Mouse (Mus musculus): Measurements from ENCODE around the gene Thpo. TPM values are rescaled to one million over a fixed set of nuclear protein-coding genes. Genes with fewer than 3 reads are reported as not detected.

Gene Thpo
- polyA plus RNA-seq, 1 experiment from 2014 or later = 0.54 TPM

DNA sequence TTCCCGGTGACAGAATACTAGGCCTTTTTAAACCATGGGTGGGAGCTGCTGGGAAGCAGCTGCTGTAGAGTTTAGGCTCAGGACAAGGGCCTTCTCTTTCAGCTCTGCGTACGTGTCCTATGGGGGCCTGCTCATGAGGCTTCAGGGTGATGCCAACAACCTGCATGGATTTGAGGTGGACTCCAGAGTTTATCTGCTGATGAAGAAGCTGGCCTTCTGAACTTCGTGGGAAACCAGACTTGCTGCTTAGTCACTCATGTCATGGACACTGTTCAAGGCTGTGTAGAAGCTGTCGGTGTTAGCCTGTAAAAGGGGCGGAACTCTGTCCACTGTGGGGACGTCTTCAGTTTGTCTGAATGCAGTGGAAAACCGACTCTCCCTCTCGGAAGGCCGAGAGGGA is 12.5 kb downstream of the Thpo start:
- peaks cover 3% of the 10 kb centered on the region; the same call in 1 of the 2 replicates for H3K4me1 ChIP-seq (ENCODE audit: control insufficient read depth, insufficient read depth, low read length)

DNA sequence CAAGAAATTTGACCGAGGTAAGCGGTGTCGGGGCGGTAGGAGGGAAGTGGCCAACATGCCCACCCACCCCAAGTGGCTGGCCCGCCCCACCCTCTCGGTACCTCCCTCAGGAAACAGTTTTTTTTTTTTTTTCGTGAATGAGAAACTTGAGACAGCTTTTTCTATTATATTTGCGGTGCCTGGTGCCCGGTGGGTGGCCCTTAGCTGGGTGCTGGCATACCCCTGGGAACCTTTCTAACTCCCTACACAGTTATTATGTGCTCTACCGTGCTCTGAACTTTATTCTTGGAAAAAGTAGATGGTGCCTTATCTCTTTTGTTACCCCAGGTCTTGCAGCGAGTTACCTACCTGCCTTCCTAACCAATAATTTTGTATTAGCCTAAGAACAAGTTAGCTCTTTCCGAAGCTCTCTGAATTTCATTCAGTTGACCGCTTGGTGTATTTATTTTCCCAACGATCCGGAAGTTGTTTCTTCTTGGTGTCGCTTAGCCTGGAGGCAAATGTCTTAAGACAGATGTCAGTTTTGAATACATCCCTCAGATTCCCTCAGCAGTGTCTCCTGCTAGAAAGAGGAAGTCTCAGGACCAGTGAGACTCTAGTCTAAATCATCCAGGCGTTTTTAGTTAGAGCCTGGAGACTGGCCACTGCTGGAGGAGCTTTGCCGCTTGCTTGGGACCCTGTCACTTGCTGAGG is 16.2 kb downstream of the Thpo start:
- peaks cover 27% of the 10 kb centered on the region for H3K36me3 ChIP-seq (ENCODE audit: control insufficient read depth, insufficient read depth, low read length)
- H3K27ac ChIP-seq (replicated peaks; ENCODE audit: low read depth, low read length) = peak overlapping the region; percentile 98
- 2% methylated on average over 18 of the region's 18 CpGs for WGBS
- no peaks in the 10 kb centered on the region for H3K9me3 ChIP-seq (ENCODE audit: control insufficient read depth, low read length)
- peak overlapping the region; percentile 71 for H3K4me3 ChIP-seq (ENCODE audit: low read depth, low read length)
- ATAC-seq (ENCODE audit: low read depth) = peak; percentile 17
- peaks cover 19% of the 10 kb centered on the region for H3K4me1 ChIP-seq (ENCODE audit: control insufficient read depth, insufficient read depth, low read length)
- peak overlapping the region; percentile 92 for H3K4me2 ChIP-seq (ENCODE audit: low read depth, low read length)
- H3K27me3 ChIP-seq (replicated peaks; ENCODE audit: control insufficient read depth, insufficient read depth, low read length) = no peaks in the 10 kb centered on the region
- H3K9ac ChIP-seq (ENCODE audit: low read depth, low read length) = peak overlapping the region; percentile 81
- no peak for DNase-seq (ENCODE audit: low spot score)

More for the DNA sequence above, 12.5 kb downstream of the Thpo start:
- Histone ChIP-seq H3K27me3 (replicated peaks; ENCODE audit: control insufficient read depth, insufficient read depth, low read length) (no peaks in the 10 kb centered on the region), H3K4me3 (ENCODE audit: low read depth, low read length) (no peak overlapping the region), H3K27ac (replicated peaks; ENCODE audit: low read depth, low read length) (no peak overlapping the region), H3K36me3 (ENCODE audit: control insufficient read depth, insufficient read depth, low read length) (peaks cover 23% of the 10 kb centered on the region), H3K9ac (ENCODE audit: low read depth, low read length) (no peak overlapping the region), H3K9me3 (ENCODE audit: control insufficient read depth, low read length) (no peaks in the 10 kb centered on the region), H3K4me2 (ENCODE audit: low read depth, low read length) (no peak overlapping the region)
- ATAC-seq (ENCODE audit: low read depth) (no peak), DNase-seq (ENCODE audit: low spot score) (no peak)
- WGBS = 84% methylated on average over 10 of the region's 10 CpGs

DNA sequence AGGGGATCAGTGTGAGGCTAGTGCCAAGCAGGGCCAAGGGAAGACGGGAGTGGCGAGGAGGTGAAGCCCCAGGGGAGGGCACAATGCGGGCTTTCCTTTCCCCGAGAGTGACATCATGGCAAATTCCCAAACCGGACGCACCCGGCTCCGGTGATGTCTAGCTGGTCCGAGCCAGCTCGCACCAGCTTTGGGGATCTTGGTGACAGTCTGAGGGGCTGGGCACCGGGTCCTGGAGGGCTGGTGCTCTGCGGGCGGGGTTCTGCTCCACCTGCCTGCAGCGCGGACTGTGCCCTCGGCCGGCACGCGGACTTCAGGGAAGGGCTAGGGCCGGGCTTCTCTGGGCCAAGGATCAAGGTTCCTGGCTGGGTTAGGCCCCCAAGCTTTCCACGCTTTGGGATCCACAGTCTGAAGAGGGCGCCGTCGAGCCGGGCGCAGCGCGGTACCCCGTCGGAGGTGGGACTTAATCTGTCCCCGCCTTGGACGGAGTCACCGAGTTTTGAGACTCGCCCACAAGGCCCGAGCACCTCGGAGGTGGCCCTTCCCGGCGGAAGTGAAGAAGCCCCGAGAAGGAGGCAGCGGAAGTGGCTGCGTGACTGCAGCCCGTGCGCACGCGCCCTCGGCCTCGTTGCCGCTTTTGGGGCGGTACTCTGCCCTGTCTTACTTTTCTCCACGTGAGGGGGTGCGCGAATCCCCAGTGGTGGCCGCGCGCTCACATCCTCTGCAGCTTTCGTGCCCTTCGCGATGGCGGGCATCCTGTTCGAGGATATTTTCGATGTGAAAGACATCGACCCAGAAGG is 16.9 kb downstream of the Thpo start, which contains the start of the genes Polr2h and Clcn2:
Gene Polr2h, plus strand, starts transcription at position 485 of the 797 bp plus-strand sequence.
Gene Clcn2, minus strand, starts transcription at position 566 of the 797 bp plus-strand sequence.
- Histone ChIP-seq H3K4me1 (ENCODE audit: control insufficient read depth, insufficient read depth, low read length) (peaks cover 19% of the 10 kb centered on the region), H3K9me3 (ENCODE audit: control insufficient read depth, low read length) (no peaks in the 10 kb centered on the region), H3K36me3 (ENCODE audit: control insufficient read depth, insufficient read depth, low read length) (peaks cover 34% of the 10 kb centered on the region), H3K4me2 (ENCODE audit: low read depth, low read length) (peak within 1 kb of the TSS; percentile 92), H3K27ac (replicated peaks; ENCODE audit: low read depth, low read length) (peak within 1 kb of the TSS; percentile 98), H3K27me3 (replicated peaks; ENCODE audit: control insufficient read depth, insufficient read depth, low read length) (no peaks in the 10 kb centered on the region), H3K9ac (ENCODE audit: low read depth, low read length) (peak within 1 kb of the TSS; percentile 81), H3K4me3 (ENCODE audit: low read depth, low read length) (peak within 1 kb of the TSS; percentile 71)
- DNase-seq (ENCODE audit: low spot score) = peak; percentile 99
- peak; percentile 85 for ATAC-seq (ENCODE audit: low read depth)
- WGBS = under 1% methylated on average over 44 of the region's 62 CpGs

DNA sequence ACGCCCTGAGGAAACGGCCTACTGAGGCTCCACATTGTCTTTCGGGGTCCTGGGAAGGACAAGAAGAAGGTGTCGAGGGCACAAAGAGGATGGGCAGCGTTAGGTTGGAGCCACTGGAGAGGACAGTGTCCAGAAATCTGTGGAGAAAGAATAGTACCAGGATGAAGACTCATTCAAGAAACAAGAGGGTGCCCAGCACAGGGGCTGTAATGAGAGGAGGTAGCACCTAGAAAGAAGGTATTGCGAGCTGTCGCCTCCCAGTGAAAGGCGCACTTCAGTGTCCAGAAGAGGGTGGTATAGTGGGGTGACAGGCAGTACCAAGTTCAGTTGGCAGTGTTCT is 17.5 kb downstream of the Thpo start:
- H3K4me1 ChIP-seq (ENCODE audit: control insufficient read depth, insufficient read depth, low read length) = peaks cover 19% of the 10 kb centered on the region
- peak overlapping the region; percentile 81 for H3K9ac ChIP-seq (ENCODE audit: low read depth, low read length)
- 2% methylated on average over 8 of the region's 8 CpGs for WGBS
- DNase-seq (ENCODE audit: low spot score) (no peak), ATAC-seq (ENCODE audit: low read depth) (no peak; the same call in 1 of the 2 replicates)
- no peaks in the 10 kb centered on the region for H3K9me3 ChIP-seq (ENCODE audit: control insufficient read depth, low read length)
- H3K4me2 ChIP-seq (ENCODE audit: low read depth, low read length) = peak overlapping the region; percentile 92
- peak overlapping the region; percentile 98 for H3K27ac ChIP-seq (replicated peaks; ENCODE audit: low read depth, low read length)
- H3K4me3 ChIP-seq (ENCODE audit: low read depth, low read length) = peak overlapping the region; percentile 71
- peaks cover 35% of the 10 kb centered on the region for H3K36me3 ChIP-seq (ENCODE audit: control insufficient read depth, insufficient read depth, low read length)
- H3K27me3 ChIP-seq (replicated peaks; ENCODE audit: control insufficient read depth, insufficient read depth, low read length) = no peaks in the 10 kb centered on the region

GRCm38 (mm10) chr16:20715976-20716840 is 18.1 kb downstream of the Thpo start:
- peak overlapping the region; percentile 98 for H3K27ac ChIP-seq (replicated peaks; ENCODE audit: low read depth, low read length)
- peak overlapping the region; percentile 92 for H3K4me2 ChIP-seq (ENCODE audit: low read depth, low read length)
- ATAC-seq (ENCODE audit: low read depth) (peak; percentile 90), DNase-seq (ENCODE audit: low spot score) (peak; percentile 95)
- WGBS = 0% methylated on average over 15 of the region's 68 CpGs
- H3K27me3 ChIP-seq (replicated peaks; ENCODE audit: control insufficient read depth, insufficient read depth, low read length) = no peaks in the 10 kb centered on the region
- H3K4me3 ChIP-seq (ENCODE audit: low read depth, low read length) = peak overlapping the region; percentile 71
- peaks cover 19% of the 10 kb centered on the region for H3K4me1 ChIP-seq (ENCODE audit: control insufficient read depth, insufficient read depth, low read length)
- H3K9ac ChIP-seq (ENCODE audit: low read depth, low read length) = peak overlapping the region; percentile 81
- H3K36me3 ChIP-seq (ENCODE audit: control insufficient read depth, insufficient read depth, low read length) = peaks cover 35% of the 10 kb centered on the region
- no peaks in the 10 kb centered on the region for H3K9me3 ChIP-seq (ENCODE audit: control insufficient read depth, low read length)

DNA sequence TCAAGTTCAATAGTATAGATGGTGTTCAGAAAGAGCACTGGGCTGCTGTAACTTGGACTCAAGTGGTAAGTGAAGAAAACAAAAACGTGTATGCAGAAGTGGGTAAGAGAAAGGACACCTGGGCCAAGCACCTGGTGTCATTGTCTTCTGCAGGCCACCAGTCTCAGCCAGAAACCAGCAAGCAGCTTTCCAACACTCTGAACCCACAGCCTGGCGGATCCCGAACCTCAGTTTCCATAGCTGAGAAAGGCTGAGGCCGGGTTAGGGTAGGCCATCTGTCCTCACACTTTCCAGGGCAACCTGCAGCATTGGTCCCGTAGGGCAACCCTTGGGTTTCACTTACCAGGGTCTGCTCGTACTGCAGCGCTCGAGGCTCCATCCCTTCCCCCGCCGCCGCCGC is 18.7 kb downstream of the Thpo start:
- ATAC-seq (ENCODE audit: low read depth) (no peak), DNase-seq (ENCODE audit: low spot score) (no peak)
- Histone ChIP-seq H3K4me2 (ENCODE audit: low read depth, low read length) (peak overlapping the region; percentile 92), H3K9me3 (ENCODE audit: control insufficient read depth, low read length) (no peaks in the 10 kb centered on the region), H3K9ac (ENCODE audit: low read depth, low read length) (peak overlapping the region; percentile 81), H3K4me1 (ENCODE audit: control insufficient read depth, insufficient read depth, low read length) (peaks cover 19% of the 10 kb centered on the region), H3K27me3 (replicated peaks; ENCODE audit: control insufficient read depth, insufficient read depth, low read length) (no peaks in the 10 kb centered on the region), H3K27ac (replicated peaks; ENCODE audit: low read depth, low read length) (peak overlapping the region; percentile 98), H3K4me3 (ENCODE audit: low read depth, low read length) (peak overlapping the region; percentile 71), H3K36me3 (ENCODE audit: control insufficient read depth, insufficient read depth, low read length) (peaks cover 38% of the 10 kb centered on the region)
- 1% methylated on average over 10 of the region's 12 CpGs for WGBS

DNA sequence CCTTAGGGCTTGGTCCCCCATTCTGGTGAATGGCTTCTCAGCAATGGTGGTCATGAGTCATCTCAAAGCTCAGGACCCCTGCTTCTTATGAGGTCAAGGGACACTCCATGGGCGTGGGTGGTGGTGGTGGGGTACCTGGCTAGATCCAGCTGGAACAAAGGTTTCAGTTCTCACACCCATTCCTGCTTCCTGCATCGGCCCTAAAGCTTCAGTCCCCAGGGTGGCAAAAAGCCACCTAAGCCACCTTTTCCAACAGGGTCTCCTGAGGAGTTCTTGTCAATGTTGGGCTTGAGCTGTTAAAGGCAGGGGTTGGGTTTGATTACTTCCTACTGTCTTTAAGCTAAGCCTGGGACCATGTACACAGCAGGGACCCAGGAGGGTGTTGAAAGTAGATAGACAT is 19.1 kb downstream of the Thpo start:
- H3K27ac ChIP-seq (replicated peaks; ENCODE audit: low read depth, low read length) = no peak overlapping the region

More for the DNA sequence above, 19.1 kb downstream of the Thpo start:
- H3K4me3 ChIP-seq (ENCODE audit: low read depth, low read length) = peak overlapping the region; percentile 71
- H3K4me2 ChIP-seq (ENCODE audit: low read depth, low read length) = peak overlapping the region; percentile 92
- H3K9me3 ChIP-seq (ENCODE audit: control insufficient read depth, low read length) = no peaks in the 10 kb centered on the region
- H3K9ac ChIP-seq (ENCODE audit: low read depth, low read length) = peak overlapping the region; percentile 81
- ATAC-seq (ENCODE audit: low read depth) = no peak
- no peaks in the 10 kb centered on the region for H3K27me3 ChIP-seq (replicated peaks; ENCODE audit: control insufficient read depth, insufficient read depth, low read length)
- WGBS = 41% methylated on average over 2 of the region's 2 CpGs
- peaks cover 38% of the 10 kb centered on the region for H3K36me3 ChIP-seq (ENCODE audit: control insufficient read depth, insufficient read depth, low read length)
- no peak for DNase-seq (ENCODE audit: low spot score)
- peaks cover 19% of the 10 kb centered on the region for H3K4me1 ChIP-seq (ENCODE audit: control insufficient read depth, insufficient read depth, low read length)

Data from embryonic facial prominence, embryonic 14.5 days (tissue).